Comparison of ENCODE assay signal across 8 mouse cellular contexts in the genomic region with DNA sequence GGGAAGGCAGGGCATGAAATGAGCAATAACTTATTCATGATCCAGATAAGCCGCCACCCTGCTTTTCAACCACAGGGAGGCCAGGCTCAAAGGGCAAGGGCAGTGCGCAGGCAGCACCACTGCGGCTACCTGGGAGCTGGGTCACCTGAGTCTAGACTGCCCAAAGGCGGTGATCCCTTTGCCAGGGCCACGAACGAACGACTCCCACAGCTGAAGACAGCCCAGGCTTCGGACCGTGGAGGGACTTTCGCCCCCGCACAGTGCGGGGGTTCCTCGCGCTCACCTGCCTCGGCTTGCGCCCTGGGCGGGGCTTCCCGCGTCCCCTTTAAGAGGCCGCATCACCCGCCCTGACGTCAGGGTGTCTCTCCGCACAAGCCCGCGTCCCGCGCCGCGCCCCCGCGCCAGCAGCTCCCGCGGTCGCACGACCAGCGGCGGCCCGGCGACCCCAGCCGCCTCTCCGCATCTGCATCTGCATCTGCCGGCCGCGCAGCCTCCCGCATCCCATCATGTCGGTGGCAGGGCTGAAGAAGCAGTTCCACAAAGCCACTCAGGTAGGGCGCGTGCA. TPM values are rescaled to one million over a fixed set of nuclear protein-coding genes. Genes with fewer than 3 reads are reported as not detected.
DNase-seq lines count a peak whose midpoint lies in the region; ATAC-seq and TF ChIP-seq lines count a peak whose summit lies in the region.

Gene Sh3gl2 (plus strand): TSS at position 56 of the 565 bp plus-strand sequence.

- TF ChIP-seq CTCF in E14TG2a.4 (conservative IDR thresholded peaks at IDR 0.05; ENCODE audit: low read length) = no peak
- TF ChIP-seq CTCF in embryonic fibroblast, embryonic 13.5 days (IDR thresholded peaks at IDR 0.05; ENCODE audit: borderline replicate concordance, insufficient read depth, low read length) = no peak

- peak within 1 kb of the TSS; percentile 71 for H3K9ac ChIP-seq in lung, embryonic 16.5 days (ENCODE audit: low read length)

- H3K9me3 ChIP-seq in E14TG2a.4 (ENCODE audit: low read length) = peaks cover 6% of the 10 kb centered on the region; the same call in 1 of the 2 replicates
- H3K9me3 ChIP-seq in hindbrain, embryonic 10.5 days = no peaks in the 10 kb centered on the region
- H3K9me3 ChIP-seq in lung, embryonic 16.5 days (ENCODE audit: control insufficient read depth, low read length) = no peaks in the 10 kb centered on the region

- H3K4me2 ChIP-seq in lung, embryonic 16.5 days (ENCODE audit: low read depth, low read length) = peak within 1 kb of the TSS; percentile 97

- H3K4me1 ChIP-seq in E14TG2a.4 (replicated peaks; ENCODE audit: low read depth, low read length) = peaks cover 55% of the 10 kb centered on the region
- H3K4me1 ChIP-seq in embryonic fibroblast, embryonic 13.5 days (ENCODE audit: control insufficient read depth, insufficient read depth, low read length) = no peaks in the 10 kb centered on the region
- peaks cover 7% of the 10 kb centered on the region; the same call in 1 of the 2 replicates for H3K4me1 ChIP-seq in hindbrain, embryonic 10.5 days (replicated peaks)
- no peaks in the 10 kb centered on the region for H3K4me1 ChIP-seq in lung, embryonic 16.5 days (replicated peaks; ENCODE audit: control insufficient read depth, insufficient read depth, low read length)

- peak; percentile 65 to 75 for DNase-seq in adrenal gland, postnatal 36 days
- no peak for DNase-seq in hindbrain, embryonic 10.5 days (ENCODE audit: low spot score)
- DNase-seq in layer of hippocampus, postnatal 10 days (ENCODE audit: low spot score in 2 of 2) = peak; percentile 75 to 86
- peak; percentile 79 to 86 for DNase-seq in right cerebral cortex, adult 2 months (ENCODE audit: low spot score in 2 of 2)

- peak; percentile 83 for ATAC-seq in lung, embryonic 16.5 days (ENCODE audit: low read depth)
- ATAC-seq in CD4-positive, CD25-positive, alpha-beta regulatory T cell, adult 4 months = no peak

- peaks cover 4% of the 10 kb centered on the region; the same call in 1 of the 2 replicates for H3K36me3 ChIP-seq in E14TG2a.4 (ENCODE audit: insufficient read depth, low read length)
- no peaks in the 10 kb centered on the region for H3K36me3 ChIP-seq in hindbrain, embryonic 10.5 days
- no peaks in the 10 kb centered on the region for H3K36me3 ChIP-seq in lung, embryonic 16.5 days (ENCODE audit: control insufficient read depth, insufficient read depth, low read length)

- peaks cover 26% of the 10 kb centered on the region for H3K27me3 ChIP-seq in E14TG2a.4 (ENCODE audit: insufficient read depth, low read length)
- peaks cover 64% of the 10 kb centered on the region for H3K27me3 ChIP-seq in hindbrain, embryonic 10.5 days (ENCODE audit: insufficient read depth, poor library complexity, severe bottlenecking)
- H3K27me3 ChIP-seq in lung, embryonic 16.5 days (ENCODE audit: control insufficient read depth, insufficient read depth, low read depth, low read length) = peaks cover 31% of the 10 kb centered on the region

- WGBS in hindbrain, embryonic 10.5 days = 1% methylated on average over 48 of the region's 48 CpGs
- WGBS in lung, embryonic 16.5 days = 1% methylated on average over 47 of the region's 48 CpGs

- TF ChIP-seq POLR2A in embryonic fibroblast, embryonic 13.5 days (IDR thresholded peaks at IDR 0.05; ENCODE audit: low read depth, low read length) = no peak

- H3K4me3 ChIP-seq in E14TG2a.4 (replicated peaks; ENCODE audit: low read length) = peak within 1 kb of the TSS; percentile 91
- H3K4me3 ChIP-seq in embryonic fibroblast, embryonic 13.5 days (ENCODE audit: insufficient read depth, low read length) = peak within 1 kb of the TSS; percentile 52
- H3K4me3 ChIP-seq in hindbrain, embryonic 10.5 days = peak within 1 kb of the TSS; percentile 83
- peak within 1 kb of the TSS; percentile 81 for H3K4me3 ChIP-seq in lung, embryonic 16.5 days (ENCODE audit: low read length)

- H3K27ac ChIP-seq in embryonic fibroblast, embryonic 13.5 days (ENCODE audit: insufficient read depth, low read length) = no peak within 1 kb of the TSS
- peak within 1 kb of the TSS; percentile 84 for H3K27ac ChIP-seq in hindbrain, embryonic 10.5 days
- no peak within 1 kb of the TSS for H3K27ac ChIP-seq in lung, embryonic 16.5 days (ENCODE audit: low read length)

RNA-seq across cellular contexts. Expression of gene Sh3gl2, which starts in this region (rescaled TPM):
- total RNA-seq in adrenal gland, postnatal 36 days (2021) = 10 to 100 TPM; 24.0 to 37.6 TPM
- 0.28 TPM in 1 of 2 replicates, not detected in the other for polyA plus RNA-seq in embryonic fibroblast, embryonic 13.5 days (2011; ENCODE audit: insufficient read length, low read depth, missing spikeins)
- polyA plus RNA-seq in hindbrain, embryonic 10.5 days (2016; fragmentation: Nextera tagmentation; extraction: Ambion mirVana) = 4.1 and 6.9 TPM in 2 replicates
- total RNA-seq in layer of hippocampus, postnatal 10 days (2021) = 100 to 1,000 TPM; 228 to 252 TPM
- 6.3 TPM in 2 replicates for polyA plus RNA-seq in lung, embryonic 16.5 days (2015; fragmentation: Nextera tagmentation; extraction: Ambion mirVana)
- not detected for polyA plus RNA-seq in CD4-positive, CD25-positive, alpha-beta regulatory T cell, adult 4 months (2017; shearing (Covaris generic))

Comparison
In these comparisons a context has a peak if more than half of its experiments do, and no peak if none do; other contexts are left out.
1. RNA of gene Sh3gl2 (total RNA-seq): 228 to 252 TPM in layer of hippocampus, postnatal 10 days; 24.0 to 37.6 TPM in adrenal gland, postnatal 36 days; every median in the first group is over 4 times any median in the second.
2. Peak in every context shown above with its lines, with median percentiles within 50 percentile points of each other: H3K4me3 ChIP-seq.